Mouse (Mus musculus): ENCODE measurements around the gene Gm20696. TPM values are rescaled to one million over a fixed set of nuclear protein-coding genes. Genes with fewer than 3 reads are reported as not detected.

Gm20696 gene
- total RNA-seq, 2 experiments from 2014 or later: 2.9 to 5.0 TPM

DNA sequence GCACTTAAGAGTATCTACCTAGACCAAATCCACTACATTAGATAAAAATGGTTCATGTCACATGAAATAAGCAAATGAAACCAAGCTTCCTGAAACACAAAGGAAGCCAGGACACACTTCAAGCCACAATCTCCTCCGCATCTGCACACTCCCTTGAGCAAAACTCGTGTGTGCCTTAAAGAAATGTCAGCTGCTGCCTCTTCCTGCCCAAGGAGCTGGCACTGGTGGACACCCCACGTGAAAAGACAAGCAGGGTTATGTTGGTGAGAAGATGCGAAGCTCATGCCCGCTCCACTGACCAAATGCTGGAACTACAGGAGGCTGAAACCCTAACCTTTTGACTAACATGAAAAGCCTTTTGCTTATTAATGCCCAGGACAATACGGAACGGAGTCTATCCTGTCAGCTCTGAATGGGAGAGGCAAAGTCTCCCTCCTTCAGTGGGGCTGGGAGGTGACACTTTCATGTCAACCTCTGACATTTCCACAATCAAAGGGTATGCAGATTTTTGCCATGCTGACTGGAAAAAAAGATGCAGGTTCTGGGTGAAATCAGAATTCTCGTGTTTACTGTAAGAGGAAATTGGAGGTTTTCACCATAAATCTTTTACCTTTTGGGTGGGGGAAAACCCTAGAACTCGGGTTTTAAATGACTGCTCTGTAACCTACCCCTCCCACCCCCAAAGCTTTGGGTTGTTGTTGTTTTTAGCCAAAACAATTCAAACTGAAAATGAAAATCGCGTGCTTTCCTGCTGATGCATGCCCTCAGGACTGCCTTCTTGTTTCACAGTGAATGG lies 405.5 kb downstream of the Gm20696 start:
- no peak for ATAC-seq (replicated peaks; ENCODE audit: low FRiP score, poor library complexity, severe bottlenecking)

DNA sequence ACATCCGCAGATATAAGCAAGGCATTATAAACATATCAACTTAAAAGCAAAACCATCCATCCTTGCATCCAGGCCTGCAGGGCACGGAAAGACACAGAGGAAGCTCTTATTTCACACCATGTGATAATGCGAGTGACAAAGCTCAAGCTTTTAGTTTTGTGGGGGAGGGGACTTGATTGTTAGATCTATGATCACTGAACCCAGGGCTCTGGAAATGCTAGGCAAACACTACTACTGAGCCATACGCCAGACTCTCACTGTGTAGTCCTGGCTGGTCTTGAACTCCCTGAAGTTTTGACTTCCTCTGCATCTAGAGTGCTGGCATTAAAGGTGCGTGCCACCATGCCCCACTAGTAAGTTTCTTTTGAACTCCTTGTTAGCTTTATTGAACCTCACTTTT lies 408.3 kb downstream of the Gm20696 start:
- no peak for ATAC-seq (replicated peaks; ENCODE audit: low FRiP score, poor library complexity, severe bottlenecking)

DNA sequence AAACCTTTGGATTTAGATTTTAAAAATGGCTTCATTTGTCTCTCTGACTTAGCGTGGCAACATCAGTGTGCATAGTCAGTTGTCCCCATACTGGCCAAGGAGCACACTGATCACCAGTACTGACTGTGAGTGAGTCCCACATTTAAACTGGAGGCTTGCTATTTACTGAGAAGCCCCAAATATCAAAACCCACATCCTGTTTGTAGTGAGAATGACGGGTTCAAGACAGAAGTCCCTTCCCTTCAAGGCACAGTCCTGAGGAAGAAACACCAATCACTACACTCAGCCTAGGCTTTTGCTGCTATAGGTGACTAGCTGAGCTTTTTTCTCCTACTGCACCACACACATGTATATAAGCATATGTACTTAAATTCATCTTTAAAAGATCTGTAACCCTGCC lies 408.9 kb downstream of the Gm20696 start:
- ATAC-seq (replicated peaks; ENCODE audit: low FRiP score, poor library complexity, severe bottlenecking): no peak

DNA sequence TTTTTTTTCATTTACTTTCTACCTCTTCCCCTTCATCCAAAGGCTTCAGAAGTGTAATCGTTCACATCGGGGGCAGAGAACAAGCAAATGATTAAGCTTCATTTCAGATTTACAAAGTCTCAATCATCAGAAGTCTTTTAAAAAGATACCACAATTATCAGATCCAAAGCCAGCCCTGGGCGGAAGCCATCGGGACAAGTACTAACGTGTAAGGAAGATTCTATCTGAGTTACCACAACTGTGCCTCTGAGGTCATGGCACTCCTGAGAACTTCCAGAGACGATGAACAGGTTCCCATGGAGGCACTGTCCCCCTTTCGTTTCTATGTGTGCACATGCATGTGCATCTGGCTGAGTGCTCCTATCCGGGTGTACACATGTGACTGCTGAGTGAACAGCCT lies 413.3 kb downstream of the Gm20696 start:
- ATAC-seq (replicated peaks; ENCODE audit: low FRiP score, poor library complexity, severe bottlenecking): no peak

DNA sequence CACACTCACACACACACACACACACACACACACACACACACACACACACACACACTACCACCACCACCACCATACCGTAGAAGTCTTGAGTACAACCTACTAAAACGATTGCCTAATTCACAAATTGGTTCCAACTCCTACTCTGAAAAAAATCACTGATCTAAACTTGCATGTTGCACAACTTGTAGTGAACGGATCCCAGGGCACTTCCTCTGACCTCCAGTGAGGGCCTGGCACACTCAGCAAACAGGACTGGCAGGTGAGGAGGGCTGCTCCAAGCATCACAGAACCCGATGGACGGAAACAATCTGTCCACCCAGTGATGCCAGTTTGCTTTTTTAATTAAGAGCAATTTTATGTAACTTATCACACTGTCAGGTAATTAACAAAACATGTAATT lies 413.8 kb downstream of the Gm20696 start:
- ATAC-seq (replicated peaks; ENCODE audit: low FRiP score, poor library complexity, severe bottlenecking): no peak

DNA sequence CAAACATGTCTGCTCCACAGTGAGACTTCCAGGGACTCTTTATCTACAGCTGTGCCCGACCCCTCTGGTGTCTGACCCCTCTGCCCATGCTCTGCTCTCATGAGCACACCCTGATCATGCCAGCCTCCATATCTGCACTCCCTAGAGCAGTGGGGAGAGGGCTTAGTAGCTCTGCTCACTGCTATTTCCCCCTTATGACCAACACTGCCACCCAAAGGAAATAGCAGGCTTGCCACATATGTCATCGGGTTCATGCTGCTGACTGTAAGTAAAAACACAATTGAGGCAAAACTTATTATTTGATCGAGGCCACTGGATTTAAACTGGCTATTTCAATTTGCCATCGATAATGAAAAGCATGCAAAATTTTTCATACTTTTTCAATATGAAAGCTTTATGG lies 414.7 kb downstream of the Gm20696 start:
- ATAC-seq (replicated peaks; ENCODE audit: low FRiP score, poor library complexity, severe bottlenecking): no peak

DNA sequence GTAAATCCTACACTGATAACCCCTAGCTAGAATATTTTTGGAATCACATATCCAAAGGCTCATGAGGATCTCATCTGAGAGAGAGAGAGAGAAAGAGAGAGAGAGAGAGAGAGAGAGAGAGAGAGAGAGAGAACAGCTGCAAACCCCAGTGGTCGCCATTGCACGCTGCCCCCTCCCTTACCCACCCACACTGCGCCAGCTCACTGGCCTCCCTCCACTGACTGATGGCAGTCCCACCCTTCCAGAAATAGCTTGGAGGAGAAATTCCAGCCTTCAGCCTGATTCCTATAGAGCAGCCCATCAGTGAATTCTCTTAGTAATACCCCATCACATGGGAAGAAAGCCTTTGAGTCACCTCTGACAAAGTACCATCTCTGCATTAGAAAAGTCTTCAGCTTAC lies 415.4 kb downstream of the Gm20696 start:
- no peak for ATAC-seq (replicated peaks; ENCODE audit: low FRiP score, poor library complexity, severe bottlenecking)

DNA sequence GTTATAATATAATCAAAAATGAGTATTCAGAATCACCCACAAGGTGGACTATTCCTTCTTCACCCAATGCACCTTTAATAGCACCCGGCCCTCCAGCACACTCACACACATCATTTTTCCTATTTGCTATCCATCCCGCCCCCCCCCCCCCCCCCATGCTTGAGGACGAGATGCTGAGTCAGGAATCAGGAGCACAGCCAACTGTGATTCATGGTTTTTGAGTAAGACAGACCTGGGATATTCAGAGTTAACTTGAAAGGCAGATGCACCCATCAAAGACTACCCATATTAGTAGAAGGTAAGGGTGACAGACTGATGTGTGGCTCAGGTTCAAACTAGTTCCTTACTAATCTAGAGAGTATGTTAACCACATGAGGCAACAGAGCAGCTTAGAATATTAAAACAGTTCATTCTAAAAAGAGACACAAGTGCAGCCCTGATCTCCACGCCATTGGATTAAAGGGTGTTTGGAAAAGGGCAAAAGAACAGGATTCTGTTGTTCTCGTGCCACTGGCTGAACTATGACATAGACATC lies 417.0 kb downstream of the Gm20696 start:
- no peak for ATAC-seq (replicated peaks; ENCODE audit: low FRiP score, poor library complexity, severe bottlenecking)

DNA sequence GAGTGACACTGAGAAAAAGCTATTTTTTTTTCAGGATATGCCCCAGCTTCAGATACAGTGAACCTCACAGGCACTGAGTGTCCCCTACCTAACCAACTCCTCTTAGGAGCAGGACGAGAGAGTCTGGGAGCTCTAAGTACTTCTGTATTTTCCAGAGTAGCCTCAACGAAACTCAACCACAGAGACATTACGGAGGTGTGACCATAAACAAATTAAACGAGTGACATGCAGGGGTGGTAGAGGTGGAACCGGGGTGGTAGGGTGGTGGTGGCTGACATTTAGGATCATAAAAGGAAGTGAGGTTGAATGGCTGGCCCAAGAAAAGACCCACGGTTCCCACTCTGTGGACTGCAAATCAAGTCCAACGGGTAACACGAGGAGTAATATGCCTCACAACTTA lies 418.2 kb downstream of the Gm20696 start:
- no peak for ATAC-seq (replicated peaks; ENCODE audit: low FRiP score, poor library complexity, severe bottlenecking)

DNA sequence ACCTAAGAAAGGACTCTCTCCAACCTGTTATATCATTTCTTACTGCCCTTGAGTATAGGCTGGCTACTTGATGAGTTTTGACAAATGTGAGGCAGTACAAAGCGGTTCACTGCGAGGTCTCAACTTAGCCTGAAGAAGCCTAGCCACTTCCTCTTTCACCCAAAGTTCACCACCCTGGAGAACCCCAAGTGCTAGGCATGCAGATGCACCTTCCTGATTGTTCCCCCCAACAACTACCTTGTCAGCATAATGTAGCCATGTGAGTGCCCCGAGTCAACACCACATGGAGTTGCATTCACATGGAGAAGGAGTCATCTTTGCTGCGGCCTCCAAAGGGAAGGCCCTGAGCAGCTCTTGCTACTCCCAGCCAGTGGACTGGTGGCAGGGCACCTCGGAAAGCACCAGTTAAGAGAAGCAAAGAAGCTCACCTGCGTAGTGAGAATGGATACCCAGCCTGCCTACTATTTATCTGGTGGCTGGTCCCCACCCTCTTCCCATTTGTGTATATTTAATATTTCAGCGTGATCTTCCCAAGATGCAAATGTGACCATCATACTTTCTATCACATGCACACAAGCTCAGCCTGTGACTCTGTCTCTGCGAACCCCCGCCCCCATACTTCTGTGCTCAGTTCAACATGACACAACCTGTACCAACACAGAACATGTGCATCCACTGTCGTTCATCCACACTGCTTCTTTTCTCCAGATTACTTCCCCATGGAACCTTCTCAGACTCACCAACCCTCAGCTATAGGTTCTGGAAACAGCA lies 424.8 kb downstream of the Gm20696 start:
- ATAC-seq (replicated peaks; ENCODE audit: low FRiP score, poor library complexity, severe bottlenecking): no peak

DNA sequence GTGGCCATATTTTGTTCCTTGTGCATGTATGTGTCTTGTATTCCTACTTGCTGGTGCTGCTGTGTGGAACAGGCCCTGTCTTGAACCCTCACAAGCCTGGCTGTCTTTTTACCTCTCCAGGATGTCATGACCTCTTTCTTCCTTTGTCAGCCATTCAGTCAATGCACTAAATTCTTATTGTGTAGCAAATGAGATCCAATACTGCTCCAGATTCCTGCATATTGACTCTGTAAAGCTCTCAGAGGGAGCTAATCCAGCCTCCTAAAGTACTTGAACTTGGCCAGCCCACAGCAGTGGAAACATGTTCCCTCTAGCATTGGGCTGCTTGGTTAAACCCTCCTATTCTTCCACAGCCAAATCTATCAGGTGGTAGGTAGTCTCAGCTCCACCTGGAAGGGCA lies 425.8 kb downstream of the Gm20696 start:
- ATAC-seq (replicated peaks; ENCODE audit: low FRiP score, poor library complexity, severe bottlenecking): no peak

DNA sequence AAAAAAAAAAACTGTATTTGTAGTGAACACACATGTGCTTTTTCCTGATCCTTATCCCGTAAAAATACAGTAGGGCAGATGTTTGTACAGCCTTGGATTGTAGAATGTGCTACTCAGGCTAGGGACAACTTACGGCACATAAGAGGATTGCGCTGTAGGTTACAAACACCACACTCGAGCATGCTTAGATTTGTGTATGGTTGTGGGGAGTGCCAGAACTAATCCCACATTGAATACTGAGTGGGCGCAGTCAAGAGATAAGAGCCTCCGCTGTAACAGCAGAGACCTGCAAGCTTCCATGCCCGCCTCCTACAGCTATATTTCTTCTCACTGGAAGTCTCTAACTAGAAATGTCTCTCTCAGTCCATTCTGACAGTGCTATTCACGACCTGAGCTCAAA lies 431.0 kb downstream of the Gm20696 start:
- no peak for ATAC-seq (replicated peaks; ENCODE audit: low FRiP score, poor library complexity, severe bottlenecking)

DNA sequence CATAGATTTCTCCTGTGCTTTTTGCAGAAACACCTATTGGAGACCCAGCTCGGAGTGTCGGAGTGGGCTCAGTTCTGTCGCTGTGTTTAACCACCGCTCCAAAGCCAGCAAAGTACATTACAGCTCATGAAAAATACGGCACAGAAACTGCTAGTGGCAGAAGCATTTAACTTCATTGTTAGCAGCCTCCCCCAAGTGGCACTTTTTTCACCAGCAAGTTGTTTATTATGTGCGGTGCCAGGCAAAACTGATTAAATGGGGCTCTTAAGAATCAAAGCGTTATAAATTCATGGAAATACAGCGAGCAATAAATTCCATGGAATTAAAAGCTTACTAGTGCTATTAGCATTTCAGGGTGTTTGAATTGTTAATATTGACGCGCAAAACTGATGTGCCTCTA lies 433.2 kb downstream of the Gm20696 start:
- no peak for ATAC-seq (replicated peaks; ENCODE audit: low FRiP score, poor library complexity, severe bottlenecking)

DNA sequence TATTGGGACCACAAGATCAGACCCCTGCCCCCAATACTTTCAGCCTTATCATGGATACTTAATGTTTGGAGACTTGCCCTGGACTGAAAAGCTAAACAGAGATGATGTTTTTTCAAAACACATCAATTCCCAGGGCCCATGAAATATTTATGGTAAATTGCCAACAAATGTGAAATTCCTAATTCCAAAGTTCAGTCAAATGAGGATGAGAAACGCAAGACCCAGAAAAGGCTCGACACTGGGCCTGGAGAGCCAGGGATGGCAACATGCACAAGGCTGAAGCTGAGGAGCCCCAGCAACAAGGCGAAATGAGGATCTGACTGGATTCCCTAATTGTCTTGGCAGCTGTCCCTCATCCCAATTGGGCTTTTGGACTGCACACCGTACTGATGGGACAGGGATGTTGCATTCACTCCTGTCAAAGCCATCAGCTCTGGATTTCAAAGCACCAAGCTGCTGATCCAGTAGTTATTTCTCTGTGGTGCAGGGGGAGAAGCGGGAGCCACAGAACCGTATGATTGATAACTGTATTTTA lies 438.2 kb downstream of the Gm20696 start:
- no peak for ATAC-seq (replicated peaks; ENCODE audit: low FRiP score, poor library complexity, severe bottlenecking)

DNA sequence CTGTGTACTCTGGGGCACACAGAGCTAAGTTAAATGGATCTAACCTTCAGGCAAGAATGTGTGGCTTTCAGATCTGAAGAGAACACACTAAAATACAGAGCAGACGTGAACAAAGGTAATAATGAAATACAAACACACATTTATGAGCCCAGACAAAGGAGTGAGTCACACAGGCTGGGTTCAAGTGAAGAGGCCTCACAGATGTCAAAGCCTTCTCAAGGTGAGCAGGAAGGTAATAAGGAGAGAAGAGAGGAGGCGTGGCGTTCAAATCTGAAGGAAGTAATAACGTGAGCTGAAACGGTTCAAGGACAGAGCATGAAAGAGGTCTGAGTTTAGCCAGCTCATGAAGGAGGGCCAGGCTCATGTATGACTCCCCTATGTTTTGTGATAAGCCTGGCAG lies 445.4 kb downstream of the Gm20696 start:
- ATAC-seq (replicated peaks; ENCODE audit: low FRiP score, poor library complexity, severe bottlenecking): no peak

DNA sequence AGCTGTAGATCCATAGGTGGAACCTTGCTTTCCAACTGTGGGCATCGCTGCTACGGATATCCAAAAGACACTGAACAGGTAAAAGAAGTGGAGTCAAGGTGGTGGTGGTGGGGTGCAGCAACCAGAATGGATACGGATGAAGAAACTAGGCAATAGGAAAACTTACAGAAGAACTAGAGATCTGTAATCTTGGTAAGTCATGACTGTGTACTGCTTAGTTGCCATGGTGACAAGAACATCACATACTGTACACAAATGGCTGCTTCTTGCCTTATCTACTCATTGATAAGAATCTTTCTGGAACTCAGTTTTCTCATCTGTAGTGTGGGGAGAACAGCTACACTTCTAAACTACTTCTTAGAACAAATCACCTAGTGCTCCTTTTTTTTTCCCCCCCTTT lies 446.1 kb downstream of the Gm20696 start:
- ATAC-seq (replicated peaks; ENCODE audit: low FRiP score, poor library complexity, severe bottlenecking): no peak

DNA sequence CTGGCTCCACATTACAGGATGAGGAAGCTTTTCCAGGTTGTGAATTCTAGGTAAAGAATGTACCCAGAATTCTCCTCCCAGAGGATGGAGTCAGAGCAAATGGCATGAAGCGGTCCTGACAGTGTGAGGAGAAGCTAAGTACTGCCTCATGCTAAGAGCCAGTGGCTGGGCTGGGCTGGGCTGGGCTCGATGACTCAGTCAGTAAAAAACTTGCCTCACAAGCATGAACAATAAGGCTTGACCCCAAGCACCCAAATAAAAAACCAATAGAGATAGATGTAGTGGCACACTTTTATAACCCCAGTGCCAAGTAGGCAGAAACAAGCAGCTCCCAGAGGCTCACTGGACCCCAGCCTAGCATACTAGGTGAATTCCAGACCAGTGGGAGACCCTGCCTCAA lies 448.8 kb downstream of the Gm20696 start:
- ATAC-seq (replicated peaks; ENCODE audit: low FRiP score, poor library complexity, severe bottlenecking): no peak

DNA sequence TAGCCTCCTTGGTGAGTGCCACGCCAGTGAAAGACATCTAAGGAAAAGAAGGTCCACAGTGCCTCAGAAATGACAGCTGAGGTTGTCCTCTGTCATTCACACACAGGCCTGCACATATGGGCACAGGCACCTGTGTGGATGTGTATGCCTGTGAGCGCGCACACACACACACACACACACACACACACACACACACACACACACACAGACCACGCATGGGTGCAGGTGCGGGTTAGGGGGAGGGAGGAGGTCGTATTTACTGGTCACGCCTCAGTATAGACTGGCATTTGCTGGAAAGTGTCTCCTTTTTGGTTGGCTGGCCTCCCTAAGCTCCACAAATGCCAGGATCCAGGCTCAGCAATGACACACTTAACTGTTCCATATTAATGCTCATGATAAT lies 449.4 kb downstream of the Gm20696 start:
- no peak for ATAC-seq (replicated peaks; ENCODE audit: low FRiP score, poor library complexity, severe bottlenecking)

DNA sequence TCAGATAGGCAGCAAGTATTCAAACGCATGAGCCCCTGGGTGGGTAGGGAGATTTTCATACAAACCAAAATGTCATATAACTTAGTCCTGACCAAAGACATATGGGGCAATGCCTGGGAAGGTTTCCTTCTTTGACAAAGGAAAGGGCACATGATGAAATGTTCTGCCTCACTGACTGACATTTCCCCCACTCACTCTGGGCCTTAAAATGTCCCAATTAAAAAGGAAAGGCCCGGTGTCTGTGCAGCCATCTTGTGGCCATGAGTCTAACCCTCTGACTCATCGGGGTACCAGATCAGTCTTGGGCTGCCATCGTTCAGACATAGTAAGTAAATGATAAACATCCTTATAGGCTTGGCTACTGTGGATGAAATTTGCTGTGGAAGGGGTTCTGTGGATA lies 454.1 kb downstream of the Gm20696 start:
- ATAC-seq (replicated peaks; ENCODE audit: low FRiP score, poor library complexity, severe bottlenecking): no peak

DNA sequence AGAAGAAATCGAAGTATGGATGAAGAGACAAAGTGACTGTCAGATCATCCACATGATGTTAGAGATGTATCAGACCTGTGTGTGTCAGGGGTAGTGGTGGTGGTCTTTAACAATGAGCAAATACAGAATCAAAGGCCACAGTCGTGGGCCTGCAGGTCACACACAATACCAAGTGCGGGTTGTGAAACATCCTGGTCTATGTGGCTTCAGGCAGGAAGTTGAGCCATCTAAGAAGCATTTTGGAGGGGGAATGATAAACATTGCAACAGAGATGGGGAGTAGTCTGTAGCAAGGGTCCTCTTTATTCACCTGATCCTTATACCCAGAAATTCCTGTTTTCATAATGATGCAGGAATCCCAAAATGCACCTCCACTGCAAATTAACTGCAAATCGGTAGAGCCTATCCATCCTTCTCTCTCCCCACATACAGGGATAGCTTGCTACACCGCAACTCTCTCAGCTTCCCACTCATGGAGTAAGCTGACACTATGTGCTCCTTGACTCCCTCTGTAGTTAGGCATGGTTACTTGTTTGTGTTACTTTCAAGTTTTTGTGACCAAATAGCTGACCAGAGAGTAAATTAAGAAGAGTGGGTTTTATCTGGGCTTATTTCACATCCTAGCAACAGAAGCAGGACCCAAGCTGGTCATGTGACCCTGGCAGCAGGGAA lies 454.8 kb downstream of the Gm20696 start:
- no peak for ATAC-seq (replicated peaks; ENCODE audit: low FRiP score, poor library complexity, severe bottlenecking)

Measured in erythroid progenitor cell, adult 5-6 weeks (primary cell).